Mouse (Mus musculus): ENCODE results near the gene Katnb1.

Katnb1 gene

DNA sequence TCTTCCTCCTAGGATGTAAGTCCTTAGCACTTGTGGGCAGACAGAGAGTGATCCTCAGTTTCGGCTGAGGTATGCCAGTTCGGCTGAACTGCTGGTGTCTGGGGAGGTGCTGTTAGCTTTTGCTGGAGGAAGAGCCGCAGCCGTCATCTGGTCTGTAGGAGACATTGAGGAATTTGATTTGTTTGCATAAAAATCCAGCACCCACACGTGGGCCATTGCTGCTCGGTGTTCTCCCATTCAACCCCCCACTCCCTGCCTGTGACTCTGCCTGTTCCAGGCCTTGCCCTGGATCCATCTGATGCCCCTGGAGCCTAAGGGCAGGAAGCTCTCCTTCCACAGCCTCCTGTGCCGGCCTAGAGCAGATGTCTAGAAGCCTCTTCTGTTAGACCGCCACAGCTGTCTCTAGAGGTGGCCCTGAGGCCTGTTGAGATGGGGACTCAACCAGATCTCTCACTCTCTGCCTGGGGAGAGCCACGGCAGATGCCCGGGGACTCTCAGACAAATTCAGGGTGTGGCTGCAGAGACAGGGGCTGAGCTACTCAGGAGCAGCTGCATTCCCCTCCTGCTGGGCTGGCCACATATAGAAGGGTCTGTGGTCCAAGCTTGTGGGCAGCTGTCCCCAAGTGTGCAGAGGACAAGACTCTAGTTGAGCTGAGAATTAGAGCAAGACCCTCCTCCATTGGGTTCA is 3.9 kb downstream of the Katnb1 start:
- DNase-seq, result no peak

GRCm38 (mm10) chr8:95085432-95086141 is 4.6 kb downstream of the Katnb1 start:
- DNase-seq, result no peak

- DNase-seq, result peak; percentile 14
These were observed 12.6 kb downstream of the Katnb1 start for GRCm38 (mm10) chr8:95093574-95093973.

DNA sequence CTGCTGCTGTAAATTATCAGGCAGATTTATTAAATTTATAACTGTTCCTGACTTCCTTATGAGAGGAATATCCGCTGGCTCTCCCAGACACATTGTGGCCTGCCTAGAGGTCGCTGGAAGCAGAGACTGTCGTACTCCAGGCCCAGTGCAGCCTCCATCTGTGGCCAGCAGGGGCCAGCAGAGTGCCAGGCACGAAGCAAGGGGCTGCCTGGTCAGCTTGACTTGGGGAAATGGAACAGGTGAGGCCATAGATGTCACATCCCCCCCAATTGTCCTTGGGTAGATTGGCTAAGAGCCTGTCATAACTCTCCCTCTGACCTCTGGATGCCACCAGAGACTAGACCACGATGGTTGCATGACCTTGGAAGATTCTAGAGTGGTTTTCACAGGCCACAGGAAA is 18.0 kb downstream of the Katnb1 start:
- peak; percentile 79 for DNase-seq

GRCm38 (mm10) chr8:95101972-95102371 is 21.0 kb downstream of the Katnb1 start:
- DNase-seq, result no peak

- peak; percentile 23 for DNase-seq
These were observed 26.3 kb downstream of the Katnb1 start for GRCm38 (mm10) chr8:95107306-95107705.

- no peak for DNase-seq
These were observed 31.6 kb downstream of the Katnb1 start for GRCm38 (mm10) chr8:95112594-95112993.

- no peak for DNase-seq
These were observed 32.1 kb downstream of the Katnb1 start for GRCm38 (mm10) chr8:95113108-95113507.

DNA sequence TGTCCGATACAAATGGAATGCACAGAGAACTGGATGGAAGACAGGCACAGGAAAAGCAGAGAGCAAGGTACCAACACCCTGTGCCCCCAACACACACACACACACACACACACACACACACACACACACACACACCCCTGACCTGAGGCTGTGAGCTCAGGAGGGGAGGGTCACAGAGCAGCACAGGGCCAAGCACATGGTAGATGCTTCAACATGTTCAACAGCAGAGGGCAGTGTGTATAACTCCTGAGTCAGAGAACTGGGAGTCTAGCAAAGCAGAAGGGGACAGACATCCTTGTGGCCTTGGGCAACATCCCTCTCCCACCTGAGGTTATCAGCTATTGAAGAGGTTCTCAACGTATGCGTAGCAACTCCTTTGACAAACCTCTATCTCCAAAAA is 32.8 kb downstream of the Katnb1 start:
- peak; percentile 59 for DNase-seq

GRCm38 (mm10) chr8:95123455-95123854 is 42.5 kb downstream of the Katnb1 start:
- DNase-seq, result no peak

DNA sequence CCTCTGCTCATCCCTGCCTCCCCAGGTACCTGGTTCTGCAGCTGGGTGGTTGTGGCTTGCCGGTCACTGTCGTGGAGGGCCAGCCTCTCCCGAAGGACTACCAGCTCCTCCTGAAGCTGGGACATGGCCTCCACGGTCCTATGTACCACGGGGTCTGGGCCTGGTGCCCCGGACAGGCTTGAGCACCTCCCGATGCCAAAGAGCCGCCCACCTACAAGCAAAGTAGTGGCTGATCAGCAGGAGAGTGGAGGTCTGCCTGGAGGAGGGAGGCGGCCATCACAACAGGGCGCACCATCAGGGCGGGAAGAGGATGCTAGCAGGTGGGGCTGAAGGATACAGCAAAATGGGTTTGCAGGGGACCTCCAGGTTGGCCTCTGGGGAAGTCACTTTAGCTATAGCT is 45.5 kb downstream of the Katnb1 start:
- DNase-seq, result no peak

- peak; percentile 27 for DNase-seq
These were observed 46.7 kb downstream of the Katnb1 start for GRCm38 (mm10) chr8:95127658-95128057.

GRCm38 (mm10) chr8:95128750-95129260 is 47.8 kb downstream of the Katnb1 start:
- no peak for DNase-seq

DNA sequence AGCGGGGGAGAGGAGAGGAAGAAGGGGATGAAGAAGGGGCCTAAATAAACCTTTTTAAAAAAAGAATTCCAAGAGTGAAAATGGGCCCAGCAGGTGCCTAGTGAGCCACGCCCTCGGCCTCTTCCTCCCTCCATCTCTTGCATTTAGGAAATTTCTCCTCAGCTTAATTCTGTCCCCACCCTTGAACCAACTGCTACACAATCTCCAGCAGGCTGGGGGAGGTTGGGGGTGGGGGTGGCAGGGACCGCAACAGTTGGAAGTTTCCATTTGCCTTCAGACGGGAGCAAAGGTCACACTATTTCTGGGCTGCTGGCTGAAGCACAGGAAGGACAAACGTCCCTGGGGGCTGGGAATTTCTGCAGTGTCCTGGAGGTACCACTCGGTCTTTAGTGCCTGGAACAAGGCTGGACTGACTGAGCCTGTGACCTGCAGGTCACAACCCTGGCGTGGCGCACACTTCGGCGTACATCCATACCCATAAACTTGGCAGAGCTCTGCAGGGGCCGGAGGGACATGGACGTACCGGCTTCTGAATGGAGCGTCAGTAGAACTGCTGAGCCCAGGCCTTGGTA is 50.1 kb downstream of the Katnb1 start:
- peak; percentile 53 for DNase-seq

GRCm38 (mm10) chr8:95131983-95132382 is 51.0 kb downstream of the Katnb1 start:
- DNase-seq, result peak; percentile 36

DNA sequence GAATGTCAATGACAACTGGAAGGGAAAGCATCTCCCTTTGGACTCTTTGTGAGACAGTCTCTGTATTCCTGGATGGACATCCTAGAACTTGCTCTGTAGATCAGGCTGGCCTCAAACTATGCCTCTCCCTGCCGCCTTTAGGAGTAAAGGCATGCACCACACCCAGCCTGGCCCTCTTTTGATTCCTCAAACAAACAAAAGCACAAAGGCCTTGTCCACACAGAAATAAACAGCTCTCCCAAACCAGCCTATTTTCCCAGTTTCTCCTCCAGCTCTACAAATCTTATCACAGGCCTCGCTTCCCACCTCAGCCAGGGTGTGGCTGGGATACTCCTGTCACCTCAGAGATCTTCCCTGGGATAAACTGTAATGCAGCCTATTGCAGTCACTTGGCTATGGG is 53.2 kb downstream of the Katnb1 start:
- no peak for DNase-seq

DNA sequence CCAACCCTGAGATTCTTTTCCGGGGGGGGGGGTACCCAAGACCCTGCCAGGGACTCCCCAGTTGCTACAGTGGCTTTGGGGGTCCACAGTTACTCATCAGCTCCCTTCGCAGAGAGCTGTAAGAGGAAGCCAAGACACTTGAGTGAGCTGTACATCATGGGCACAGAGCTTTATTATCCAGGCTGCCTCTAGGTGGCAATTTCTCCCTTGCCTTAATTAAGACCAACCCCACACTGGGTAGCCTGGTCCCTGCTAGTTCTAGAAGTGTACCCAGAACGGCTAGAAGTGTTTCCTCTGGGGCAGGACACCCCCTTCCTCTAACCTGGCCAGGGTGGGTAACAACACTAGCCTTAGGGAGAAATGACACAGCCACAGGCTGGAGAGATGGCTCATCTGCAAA is 54.3 kb downstream of the Katnb1 start:
- DNase-seq, result no peak

GRCm38 (mm10) chr8:95136218-95136617 is 55.2 kb downstream of the Katnb1 start:
- DNase-seq, result no peak

DNA sequence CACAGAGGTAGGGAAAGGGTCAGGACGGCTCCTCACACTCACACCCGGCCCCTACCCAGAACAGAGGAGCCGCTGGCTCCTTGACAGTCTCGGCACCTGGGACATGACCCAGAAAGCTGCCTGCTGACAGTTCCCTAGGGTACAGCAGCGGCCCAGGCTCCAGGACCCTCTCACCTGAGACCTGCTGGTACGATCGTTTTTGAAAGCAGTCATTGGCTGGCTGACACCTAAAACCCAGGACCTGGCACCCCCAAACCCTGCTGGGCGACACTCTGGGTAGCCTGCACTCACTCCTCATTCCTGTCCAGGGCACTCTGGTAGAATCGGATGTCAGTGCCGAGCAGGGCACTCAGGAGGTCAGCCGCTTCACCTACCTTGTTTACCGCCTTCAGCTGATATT is 56.2 kb downstream of the Katnb1 start:
- DNase-seq, result no peak

DNA sequence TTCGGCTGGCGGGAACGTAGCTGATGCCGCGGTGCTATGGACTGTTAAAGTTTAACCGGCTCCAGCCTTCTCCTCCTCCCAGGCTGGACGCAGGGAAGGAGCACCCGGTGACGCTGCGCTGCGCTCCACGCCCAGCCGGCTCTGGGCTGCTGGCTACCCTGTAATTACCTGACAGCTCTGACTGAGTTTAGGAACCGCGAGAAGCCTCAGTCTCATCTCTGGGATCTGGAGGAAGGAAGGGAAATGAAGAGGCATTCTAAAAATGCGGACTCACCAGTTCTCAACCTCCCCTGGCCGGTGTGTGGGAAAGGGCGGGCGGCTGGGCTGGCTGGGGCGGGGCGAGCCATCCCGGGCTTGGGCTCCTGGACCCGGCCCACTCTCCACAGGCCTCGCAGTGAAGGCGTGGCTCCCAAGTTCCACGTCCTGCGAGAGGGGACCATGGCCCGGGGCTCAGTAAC is 56.7 kb downstream of the Katnb1 start:
- DNase-seq, result peak; percentile 70

GRCm38 (mm10) chr8:95138341-95139050 is 57.5 kb downstream of the Katnb1 start:
- DNase-seq, result peak; percentile 38

DNA sequence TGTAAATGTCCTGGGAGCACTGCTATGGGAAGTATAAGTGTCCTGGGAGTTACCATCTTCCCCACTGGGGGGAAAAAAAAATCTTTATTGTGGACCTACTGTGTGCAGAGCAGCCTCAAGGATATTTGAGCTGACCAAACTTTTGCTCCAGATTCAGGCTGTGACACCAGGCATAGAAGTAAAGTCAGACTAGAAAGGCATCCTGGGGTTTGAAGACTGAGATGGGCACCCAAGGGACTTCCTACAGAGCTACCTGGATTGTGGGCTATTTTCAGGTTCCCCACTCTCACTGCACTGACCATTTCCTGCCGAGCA is 58.0 kb downstream of the Katnb1 start:
- no peak for DNase-seq

DNA sequence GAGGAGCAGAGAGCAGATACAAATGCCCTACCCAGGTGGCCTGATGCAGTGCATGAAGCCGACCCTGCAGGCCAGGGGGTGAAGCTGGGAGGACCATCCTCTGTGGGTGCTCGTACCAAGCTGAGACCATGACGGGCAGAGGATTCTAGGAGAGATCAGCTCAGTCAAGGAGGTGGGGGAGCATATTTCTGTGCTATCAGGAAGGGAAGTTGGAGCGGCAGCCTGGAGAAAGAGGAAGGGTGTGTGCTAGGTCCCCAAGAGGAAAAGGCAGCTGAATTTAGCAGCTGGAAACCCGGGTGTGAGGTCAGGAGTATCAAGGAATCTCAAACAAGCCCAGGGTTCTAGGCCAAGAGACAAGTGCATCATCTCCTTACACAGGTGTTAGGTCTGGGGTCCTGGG is 59.6 kb downstream of the Katnb1 start:
- peak; percentile 49 for DNase-seq

Data from lung, postnatal 36 days (tissue).